Mouse (Mus musculus): ENCODE measurements around the gene Nbl1. TPM values are rescaled to one million over a fixed set of nuclear protein-coding genes. Genes with fewer than 3 reads are reported as not detected.
A peak's percentile ranks its signal among the peaks of the same experiment; 100 is the strongest.

The Nbl1 gene
- polyA plus RNA-seq, 1 experiment from 2014 or later = 17.2 TPM

DNA sequence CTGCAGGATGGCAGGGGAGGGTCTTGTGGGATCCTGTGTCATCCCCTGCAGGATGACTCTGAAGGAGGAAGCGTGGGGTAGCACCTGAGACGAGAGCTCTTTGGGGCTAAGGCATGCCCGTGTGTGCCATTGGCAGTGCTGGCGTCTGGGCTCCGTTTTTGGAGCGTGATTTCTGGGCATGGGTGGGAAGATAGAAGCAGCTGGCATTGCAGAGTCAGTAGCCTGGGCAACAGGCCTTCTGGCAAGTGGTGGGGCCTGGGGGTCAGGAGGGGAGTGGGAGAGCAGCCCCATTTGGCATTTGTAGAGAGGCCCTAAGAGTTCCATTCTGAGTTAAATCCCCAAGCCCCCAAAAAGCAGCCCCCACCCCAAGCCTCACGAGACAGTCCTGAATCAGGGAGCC, 40.0 kb downstream of the Nbl1 start:
- Histone ChIP-seq H3K36me3 (no peaks in the 10 kb centered on the region), H3K27ac (no peak overlapping the region), H3K9me3 (no peaks in the 10 kb centered on the region), H3K4me1 (replicated peaks) (peaks cover 17% of the 10 kb centered on the region; the same call in 1 of the 2 replicates), H3K27me3 (ENCODE audit: insufficient read depth, poor library complexity, severe bottlenecking) (no peaks in the 10 kb centered on the region), H3K4me3 (no peak overlapping the region)
- no peak for DNase-seq (ENCODE audit: low spot score)
- WGBS = 80% methylated on average over 7 of the region's 7 CpGs

- WGBS = 80% methylated on average over 6 of the region's 6 CpGs
Measured at GRCm38 (mm10) chr4:139048518-139048917, 44.3 kb downstream of the Nbl1 start.

DNA sequence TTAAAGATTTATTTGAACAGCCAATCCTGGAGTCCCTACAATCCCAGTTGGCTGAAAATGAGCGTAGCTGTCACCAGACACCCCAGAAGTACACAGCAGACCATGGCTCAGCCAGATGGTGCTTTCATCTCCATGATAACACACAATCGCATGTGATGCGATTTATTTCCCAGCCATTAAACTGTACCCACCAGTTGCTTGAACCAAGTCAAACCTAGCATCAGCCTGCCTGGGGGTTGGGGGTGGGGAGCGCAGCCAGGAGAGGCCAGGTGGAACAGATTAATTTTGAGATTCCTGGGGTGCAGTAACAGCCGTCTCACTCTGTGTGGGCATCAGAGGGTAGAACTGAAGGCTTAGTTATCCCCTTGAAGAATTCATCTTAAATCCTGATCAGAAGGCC, 46.4 kb downstream of the Nbl1 start:
- no peaks in the 10 kb centered on the region for H3K36me3 ChIP-seq
- peaks cover 4% of the 10 kb centered on the region; the same call in 1 of the 2 replicates for H3K9me3 ChIP-seq
- no peak overlapping the region for H3K4me3 ChIP-seq
- H3K27ac ChIP-seq = no peak overlapping the region
- 87% methylated on average over 5 of the region's 5 CpGs for WGBS
- no peak for DNase-seq (ENCODE audit: low spot score)
- no peaks in the 10 kb centered on the region for H3K4me1 ChIP-seq (replicated peaks)
- H3K27me3 ChIP-seq (ENCODE audit: insufficient read depth, poor library complexity, severe bottlenecking) = no peaks in the 10 kb centered on the region

More at GRCm38 (mm10) chr4:139048518-139048917, 44.3 kb downstream of the Nbl1 start:
- no peak overlapping the region for H3K4me3 ChIP-seq
- peaks cover 10% of the 10 kb centered on the region; the same call in 1 of the 2 replicates for H3K4me1 ChIP-seq (replicated peaks)
- peaks cover 4% of the 10 kb centered on the region; the same call in 1 of the 2 replicates for H3K9me3 ChIP-seq
- no peak for DNase-seq (ENCODE audit: low spot score)
- H3K27ac ChIP-seq = no peak overlapping the region
- no peaks in the 10 kb centered on the region for H3K27me3 ChIP-seq (ENCODE audit: insufficient read depth, poor library complexity, severe bottlenecking)
- H3K36me3 ChIP-seq = no peaks in the 10 kb centered on the region

DNA sequence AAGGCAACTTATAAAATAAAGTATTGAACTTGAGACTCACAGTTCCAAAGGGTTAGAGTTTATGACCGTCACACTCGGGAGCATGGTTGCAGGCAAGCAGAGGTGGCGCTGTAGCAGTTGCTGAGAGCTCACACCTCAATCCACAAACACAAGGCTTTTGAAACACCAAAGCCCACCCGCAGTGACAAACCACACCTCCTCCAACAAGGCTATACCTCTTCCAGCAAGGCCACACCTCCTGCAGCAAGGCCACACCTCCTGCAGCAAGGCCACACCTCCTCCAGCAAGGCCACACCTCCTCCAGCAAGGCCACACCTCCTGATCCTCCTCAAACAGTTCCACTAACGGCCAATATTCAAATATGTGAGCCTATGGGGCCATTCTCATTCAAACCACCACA, 48.2 kb downstream of the Nbl1 start:
- Histone ChIP-seq H3K27ac (no peak overlapping the region), H3K36me3 (no peaks in the 10 kb centered on the region), H3K4me1 (replicated peaks) (peaks cover 15% of the 10 kb centered on the region), H3K9me3 (peaks cover 4% of the 10 kb centered on the region; the same call in 1 of the 2 replicates), H3K4me3 (no peak overlapping the region), H3K27me3 (ENCODE audit: insufficient read depth, poor library complexity, severe bottlenecking) (peaks cover 11% of the 10 kb centered on the region)
- WGBS = 89% methylated on average over 5 of the region's 5 CpGs
- DNase-seq (ENCODE audit: low spot score) = no peak

- H3K4me3 ChIP-seq = no peak overlapping the region
- H3K27me3 ChIP-seq (ENCODE audit: insufficient read depth, poor library complexity, severe bottlenecking) = peaks cover 20% of the 10 kb centered on the region
- H3K36me3 ChIP-seq = no peaks in the 10 kb centered on the region
- H3K4me1 ChIP-seq (replicated peaks) = peaks cover 24% of the 10 kb centered on the region
- WGBS = 83% methylated on average over 2 of the region's 2 CpGs
- no peak overlapping the region for H3K27ac ChIP-seq
- peaks cover 4% of the 10 kb centered on the region; the same call in 1 of the 2 replicates for H3K9me3 ChIP-seq
- no peak for DNase-seq (ENCODE audit: low spot score)
Measured at GRCm38 (mm10) chr4:139043600-139043999, 49.2 kb downstream of the Nbl1 start.

- Histone ChIP-seq H3K27me3 (ENCODE audit: insufficient read depth, poor library complexity, severe bottlenecking) (peaks cover 20% of the 10 kb centered on the region), H3K4me3 (no peak overlapping the region), H3K4me1 (replicated peaks) (peaks cover 34% of the 10 kb centered on the region), H3K36me3 (no peaks in the 10 kb centered on the region), H3K27ac (no peak overlapping the region), H3K9me3 (peaks cover 4% of the 10 kb centered on the region; the same call in 1 of the 2 replicates)
- WGBS = 86% methylated on average over 5 of the region's 5 CpGs
- DNase-seq (ENCODE audit: low spot score) = no peak
Measured at GRCm38 (mm10) chr4:139042611-139043010, 50.2 kb downstream of the Nbl1 start.

DNA sequence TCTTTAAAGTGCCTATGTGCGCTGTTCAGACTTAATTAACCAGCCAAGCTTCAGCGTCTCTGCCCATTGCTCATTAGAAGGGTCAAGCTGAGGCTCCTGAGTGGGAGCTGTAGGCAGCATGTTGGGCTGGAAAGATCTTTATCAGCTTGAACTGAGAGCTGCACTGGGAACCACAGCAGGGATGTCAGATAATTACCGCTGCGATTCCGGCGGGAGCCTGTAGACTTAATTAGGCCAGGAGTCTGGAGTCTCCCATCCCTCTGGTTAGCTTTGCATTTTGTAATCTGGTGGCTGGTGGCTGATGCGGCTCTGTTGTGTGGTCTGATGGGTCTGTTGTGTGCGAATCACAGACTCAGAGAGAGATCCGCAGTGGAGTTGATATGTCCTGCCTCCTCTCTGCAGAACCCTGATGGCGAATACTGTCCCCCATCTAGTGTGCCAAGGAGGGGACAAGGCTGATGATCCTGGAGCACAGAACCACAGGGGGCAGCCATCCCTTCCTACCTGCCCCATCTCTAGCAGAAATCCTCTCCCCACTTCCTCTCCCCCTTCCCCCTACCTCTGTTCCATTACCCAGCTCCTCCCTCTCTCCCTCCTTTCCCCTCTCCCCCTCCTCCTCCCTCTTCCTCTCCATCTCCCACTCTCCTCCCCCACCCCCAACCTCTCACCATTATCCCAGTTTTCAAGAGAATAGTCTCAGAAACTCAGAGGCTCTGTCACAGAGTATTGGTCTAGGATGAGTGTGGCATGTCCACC, 52.5 kb downstream of the Nbl1 start:
- H3K9me3 ChIP-seq = peaks cover 8% of the 10 kb centered on the region; the same call in 1 of the 2 replicates
- peaks cover 20% of the 10 kb centered on the region for H3K27me3 ChIP-seq (ENCODE audit: insufficient read depth, poor library complexity, severe bottlenecking)
- DNase-seq (ENCODE audit: low spot score) = no peak
- WGBS = 7% methylated on average over 10 of the region's 10 CpGs
- H3K36me3 ChIP-seq = no peaks in the 10 kb centered on the region
- peak overlapping the region; percentile 35; the same call in 1 of the 2 replicates for H3K27ac ChIP-seq
- H3K4me3 ChIP-seq = no peak overlapping the region
- H3K4me1 ChIP-seq (replicated peaks) = peaks cover 37% of the 10 kb centered on the region

GRCm38 (mm10) chr4:139037795-139038607, 54.8 kb downstream of the Nbl1 start:
- Histone ChIP-seq H3K27me3 (ENCODE audit: insufficient read depth, poor library complexity, severe bottlenecking) (peaks cover 20% of the 10 kb centered on the region), H3K36me3 (no peaks in the 10 kb centered on the region), H3K9me3 (peaks cover 4% of the 10 kb centered on the region; the same call in 1 of the 2 replicates), H3K4me1 (replicated peaks) (peaks cover 37% of the 10 kb centered on the region), H3K27ac (0 out of 2 replicates have a peak overlapping the region, but pooled peaks have one; percentile 46), H3K4me3 (no peak overlapping the region)
- no peak for DNase-seq (ENCODE audit: low spot score)
- WGBS = 78% methylated on average over 17 of the region's 17 CpGs

GRCm38 (mm10) chr4:139035799-139036198, 57.0 kb downstream of the Nbl1 start:
- 93% methylated on average over 3 of the region's 3 CpGs for WGBS
- peaks cover 4% of the 10 kb centered on the region; the same call in 1 of the 2 replicates for H3K9me3 ChIP-seq
- peaks cover 33% of the 10 kb centered on the region for H3K4me1 ChIP-seq (replicated peaks)
- no peak overlapping the region for H3K27ac ChIP-seq
- H3K27me3 ChIP-seq (ENCODE audit: insufficient read depth, poor library complexity, severe bottlenecking) = peaks cover 20% of the 10 kb centered on the region
- no peak for DNase-seq (ENCODE audit: low spot score)
- H3K36me3 ChIP-seq = no peaks in the 10 kb centered on the region
- H3K4me3 ChIP-seq = no peak overlapping the region

GRCm38 (mm10) chr4:139034942-139035341, 57.9 kb downstream of the Nbl1 start:
- Histone ChIP-seq H3K27me3 (ENCODE audit: insufficient read depth, poor library complexity, severe bottlenecking) (peaks cover 11% of the 10 kb centered on the region), H3K27ac (no peak overlapping the region), H3K36me3 (no peaks in the 10 kb centered on the region), H3K9me3 (peaks cover 4% of the 10 kb centered on the region; the same call in 1 of the 2 replicates), H3K4me3 (no peak overlapping the region), H3K4me1 (replicated peaks) (peaks cover 25% of the 10 kb centered on the region)
- DNase-seq (ENCODE audit: low spot score) = no peak
- WGBS = 88% methylated on average over 3 of the region's 3 CpGs

DNA sequence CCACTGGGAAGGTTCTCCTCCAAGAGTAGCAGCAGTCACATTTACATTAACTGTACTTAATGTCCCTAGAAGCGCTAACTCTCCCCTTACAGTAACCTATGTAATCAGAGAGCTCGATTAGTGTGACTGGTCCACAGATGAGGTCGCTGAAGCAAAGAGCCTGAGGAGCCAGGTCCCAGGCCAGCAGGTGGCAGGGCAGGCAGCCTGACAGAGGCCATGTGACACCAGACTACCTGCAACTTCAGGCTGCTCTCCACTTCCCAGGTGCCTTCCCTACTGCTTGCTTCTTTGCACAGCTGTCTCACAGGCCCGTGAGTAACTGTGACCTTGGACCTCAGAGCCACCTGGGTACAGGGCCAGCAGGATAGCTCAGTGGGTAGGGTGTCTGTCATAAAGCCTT, 58.3 kb downstream of the Nbl1 start:
- Histone ChIP-seq H3K27me3 (ENCODE audit: insufficient read depth, poor library complexity, severe bottlenecking) (peaks cover 9% of the 10 kb centered on the region; the same call in 1 of the 2 replicates), H3K36me3 (no peaks in the 10 kb centered on the region), H3K4me1 (replicated peaks) (peaks cover 21% of the 10 kb centered on the region), H3K27ac (no peak overlapping the region), H3K9me3 (peaks cover 4% of the 10 kb centered on the region; the same call in 1 of the 2 replicates), H3K4me3 (no peak overlapping the region)
- DNase-seq (ENCODE audit: low spot score) = no peak
- WGBS = 62% methylated on average over 4 of the region's 4 CpGs

GRCm38 (mm10) chr4:139034010-139034367, 58.8 kb downstream of the Nbl1 start:
- H3K36me3 ChIP-seq = no peaks in the 10 kb centered on the region
- 85% methylated on average over 8 of the region's 8 CpGs for WGBS
- peaks cover 4% of the 10 kb centered on the region; the same call in 1 of the 2 replicates for H3K9me3 ChIP-seq
- DNase-seq (ENCODE audit: low spot score) = no peak
- peaks cover 17% of the 10 kb centered on the region for H3K4me1 ChIP-seq (replicated peaks)
- H3K27ac ChIP-seq = no peak overlapping the region
- no peak overlapping the region for H3K4me3 ChIP-seq
- H3K27me3 ChIP-seq (ENCODE audit: insufficient read depth, poor library complexity, severe bottlenecking) = 0 out of 2 replicates have a peak, but pooled peaks cover 4% of the 10 kb centered on the region
